Comparison of ENCODE assay signal across 11 mouse cellular contexts in genomic region chr7:31098697-31099611, GRCm38 (mm10). TPM values are rescaled to one million over a fixed set of nuclear protein-coding genes. Genes with fewer than 3 reads are reported as not detected.
DNase-seq lines count a peak whose midpoint lies in the region; TF ChIP-seq lines count a peak whose summit lies in the region.
"Had no signal": no experiment of that assay in that cellular context is flagged by ENCODE, and none has a peak within 500 bp of the region (broad histone marks: within the 10 kb centered on the region; RNA-seq: fewer than 3 reads in every experiment).

No protein-coding gene starts in this region.

- no peak for TF ChIP-seq POLR2A in ES-Bruce4 (IDR thresholded peaks at IDR 0.05; ENCODE audit: insufficient read depth, low read length)
- no peak for TF ChIP-seq POLR2A in bone marrow macrophage, adult 2 months (IDR thresholded peaks at IDR 0.05; ENCODE audit: borderline replicate concordance, low read depth, low read length)

- DNase-seq in layer of hippocampus, adult 2 months (ENCODE audit: low spot score in 2 of 2): no peak
- DNase-seq in layer of hippocampus, adult 11-12 months (ENCODE audit: low spot score): no peak
- peak; percentile 5 for DNase-seq in 3T3-L1 (ENCODE audit: low read depth, low spot score)
- DNase-seq in spleen, postnatal 36 days (ENCODE audit: low spot score in 2 of 2): no peak
- no peak for DNase-seq in right cerebral cortex, adult 2 months (ENCODE audit: low spot score in 2 of 2)

- H3K36me3 ChIP-seq in ES-Bruce4 (ENCODE audit: control insufficient read depth, insufficient read depth, low read length, poor library complexity, severe bottlenecking): no peaks in the 10 kb centered on the region

- no peaks in the 10 kb centered on the region for H3K9me3 ChIP-seq in ES-Bruce4 (replicated peaks; ENCODE audit: control insufficient read depth, insufficient read depth, low read length, poor library complexity, severe bottlenecking)

- H3K4me3 ChIP-seq in layer of hippocampus, adult 2 months: no peak overlapping the region
- H3K4me3 ChIP-seq in ES-Bruce4 (ENCODE audit: low read depth, low read length): no peak overlapping the region
- no peak overlapping the region for H3K4me3 ChIP-seq in bone marrow macrophage, adult 2 months (ENCODE audit: insufficient read depth, low read length)

- peak; percentile 69 for TF ChIP-seq CTCF in layer of hippocampus, adult 2 months (conservative IDR thresholded peaks at IDR 0.05)
- TF ChIP-seq CTCF in ES-Bruce4 (IDR thresholded peaks at IDR 0.05; ENCODE audit: low read depth, low read length): peak; percentile 39
- TF ChIP-seq CTCF in bone marrow macrophage, adult 2 months (IDR thresholded peaks at IDR 0.05; ENCODE audit: low read depth, low read length): peak; percentile 23; the same call in 1 of the 2 replicates

- no peaks in the 10 kb centered on the region for H3K4me1 ChIP-seq in ES-Bruce4 (ENCODE audit: control insufficient read depth, insufficient read depth, low read length)
- peaks cover 6% of the 10 kb centered on the region; the same call in 1 of the 2 replicates for H3K4me1 ChIP-seq in bone marrow macrophage, adult 2 months (ENCODE audit: control insufficient read depth, insufficient read depth, low read length)

- no peak overlapping the region for H3K27ac ChIP-seq in layer of hippocampus, adult 2 months
- H3K27ac ChIP-seq in ES-Bruce4 (ENCODE audit: insufficient read depth, low read length): no peak overlapping the region
- no peak overlapping the region for H3K27ac ChIP-seq in bone marrow macrophage, adult 2 months (ENCODE audit: insufficient read depth, low read depth, low read length)

- TF ChIP-seq EP300 in ES-Bruce4 (IDR thresholded peaks at IDR 0.05; ENCODE audit: insufficient read depth, low read depth, low read length): no peak

- H3K27me3 ChIP-seq in ES-Bruce4 (ENCODE audit: control insufficient read depth, insufficient read depth, low read length, poor library complexity, severe bottlenecking): no peaks in the 10 kb centered on the region

- H3K9ac ChIP-seq in ES-Bruce4 (ENCODE audit: low read depth, poor library complexity, severe bottlenecking): no peak overlapping the region

RNA-seq across cellular contexts. Expression of gene Hpn, which starts 16.1 kb away (rescaled TPM):
- total RNA-seq in layer of hippocampus, adult 2 months (2021): 1 to 10 TPM; 2.9 to 7.1 TPM
- 27.6 and 28.7 TPM in 2 replicates for polyA plus RNA-seq in ES-Bruce4 (2011; ENCODE audit: insufficient read depth, insufficient read length, low read depth, missing spikeins)
- 30.9 and 39.0 TPM in 2 replicates for polyA plus RNA-seq in bone marrow macrophage, adult 2 months (2012; ENCODE audit: insufficient read depth, insufficient read length, missing spikeins)

RNA-seq across cellular contexts. Expression of gene Fxyd3, which starts 22.4 kb away (rescaled TPM):
- total RNA-seq in layer of hippocampus, adult 2 months (2021): 1 to 10 TPM in 1 of 2 experiments, not detected in 1; 1.7 TPM
- 1.9 TPM in 1 of 2 replicates, not detected in the other for polyA plus RNA-seq in ES-Bruce4 (2011; ENCODE audit: insufficient read depth, insufficient read length, low read depth, missing spikeins)
- 0.91 TPM in 1 of 2 replicates, not detected in the other for polyA plus RNA-seq in bone marrow macrophage, adult 2 months (2012; ENCODE audit: insufficient read depth, insufficient read length, missing spikeins)
- total RNA-seq: left cerebral cortex, postnatal 10 days; megakaryocyte progenitor cell, adult 5-6 weeks had no signal
- polyA plus RNA-seq: neural tube, embryonic 14.5 days had no signal

RNA-seq across cellular contexts. Expression of gene Scn1b, which starts 27.8 kb away (rescaled TPM):
- total RNA-seq in layer of hippocampus, adult 2 months (2021): 100 to 1,000 TPM; 585 to 611 TPM
- polyA plus RNA-seq in ES-Bruce4 (2011; ENCODE audit: insufficient read depth, insufficient read length, low read depth, missing spikeins): 26.1 and 27.5 TPM in 2 replicates
- 30.7 and 33.7 TPM in 2 replicates for polyA plus RNA-seq in bone marrow macrophage, adult 2 months (2012; ENCODE audit: insufficient read depth, insufficient read length, missing spikeins)

RNA-seq across cellular contexts. Expression of gene Lgi4, which starts 39.8 kb away (rescaled TPM):
- 10 to 100 TPM; 37.9 to 41.9 TPM for total RNA-seq in layer of hippocampus, adult 2 months (2021)
- polyA plus RNA-seq in ES-Bruce4 (2011; ENCODE audit: insufficient read depth, insufficient read length, low read depth, missing spikeins): 0.88 TPM in 1 of 2 replicates, not detected in the other
- polyA plus RNA-seq in bone marrow macrophage, adult 2 months (2012; ENCODE audit: insufficient read depth, insufficient read length, missing spikeins): 0.27 and 0.78 TPM in 2 replicates
- polyA plus RNA-seq: heart, embryonic 14.5 days; neural tube, embryonic 14.5 days had no signal

RNA-seq across cellular contexts. Expression of gene Fxyd1, which starts 42.0 kb away (rescaled TPM):
- 100 to 1,000 TPM in 1 of 2 experiments, 10 to 100 TPM in 1; 90.9 to 114 TPM for total RNA-seq in layer of hippocampus, adult 2 months (2021)
- polyA plus RNA-seq in ES-Bruce4 (2011; ENCODE audit: insufficient read depth, insufficient read length, low read depth, missing spikeins): 2.1 TPM in 2 replicates
- polyA plus RNA-seq in bone marrow macrophage, adult 2 months (2012; ENCODE audit: insufficient read depth, insufficient read length, missing spikeins): not detected in 2 replicates
- total RNA-seq: megakaryocyte progenitor cell, adult 5-6 weeks had no signal
